Mouse (Mus musculus) adrenal gland, adult 8-10 months (tissue): ENCODE data around the gene Atp7b. TPM values are rescaled to one million over a fixed set of nuclear protein-coding genes. Genes with fewer than 3 reads are reported as not detected.
A peak's percentile ranks its signal among the peaks of the same experiment; 100 is the strongest.

ENCODE experiments used
- DNase-seq: peaks from one replicate; pipeline ENCODE4 v3.0.0; 2022
- total RNA-seq, 4 experiments: library from RNA; stranded (reverse); gene quantifications; 2 replicates each; pipeline ENCODE4 v1.2.4; 2022

The Atp7b gene
- total RNA-seq, 4 experiments from 2014 or later: 0.96 to 3.2 (median 1.6) TPM

DNA sequence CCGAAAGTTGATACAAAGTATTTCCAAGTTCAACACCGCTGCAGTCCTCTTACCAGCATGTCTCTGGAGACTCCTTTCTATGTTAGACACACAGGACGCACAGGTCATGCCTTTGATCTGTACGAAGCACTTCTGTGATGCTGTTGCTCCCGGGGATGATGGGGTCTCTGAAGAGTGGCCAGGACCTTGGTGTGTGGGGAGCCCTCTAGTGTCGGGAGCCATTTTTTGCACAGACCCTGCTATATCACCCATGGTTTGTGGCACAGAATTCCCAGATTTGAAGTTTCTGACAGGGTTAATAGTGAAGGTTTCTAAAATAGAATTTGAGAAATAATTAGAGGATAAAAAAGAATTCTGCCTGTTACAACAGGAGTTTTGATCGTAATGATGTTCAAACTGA, 37.9 kb downstream of the Atp7b start:
- DNase-seq: no peak

DNA sequence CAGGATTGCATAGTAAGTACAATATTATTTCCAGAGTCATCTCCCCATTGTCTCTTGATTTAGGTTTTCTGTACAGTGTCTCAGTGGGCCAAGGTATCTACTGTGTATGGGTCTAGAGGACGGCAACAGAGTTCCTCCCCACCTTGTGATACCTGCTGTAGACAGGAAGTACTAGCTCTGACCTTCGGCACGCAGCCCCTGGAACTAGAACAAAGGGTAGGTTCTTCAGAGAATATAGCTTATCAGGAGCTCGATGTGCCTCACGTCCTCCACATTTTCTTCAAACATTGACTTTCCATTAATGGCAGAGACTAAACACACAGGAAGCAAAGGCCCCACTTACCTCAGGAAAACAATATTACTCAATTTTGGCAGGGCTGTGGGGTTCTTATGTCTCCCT, 40.6 kb downstream of the Atp7b start:
- no peak for DNase-seq

GRCm38 (mm10) chr8:22017731-22018130, 42.4 kb downstream of the Atp7b start:
- DNase-seq: no peak

GRCm38 (mm10) chr8:22013034-22013707, 46.9 kb downstream of the Atp7b start:
- DNase-seq: no peak

GRCm38 (mm10) chr8:22009403-22009802, 50.7 kb downstream of the Atp7b start:
- no peak for DNase-seq

DNA sequence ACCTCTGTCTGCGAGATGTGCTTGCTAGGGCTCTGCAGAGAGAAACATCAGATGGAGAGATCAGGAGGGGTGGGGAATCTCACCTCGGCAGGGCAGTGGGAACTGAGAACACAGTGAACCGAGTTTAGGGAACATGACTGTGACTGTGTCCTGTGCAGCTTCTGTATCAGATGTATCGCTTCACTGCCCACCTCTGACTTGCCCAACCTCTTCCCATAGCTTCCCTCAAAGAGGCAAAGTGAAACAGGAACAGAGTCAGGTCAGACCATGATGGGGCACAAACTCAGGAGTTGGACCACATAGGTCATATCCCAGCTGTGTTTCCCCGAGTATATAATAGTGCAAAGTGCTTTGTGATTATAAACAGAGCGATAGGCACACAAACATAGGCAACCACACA, 53.7 kb downstream of the Atp7b start:
- no peak for DNase-seq

GRCm38 (mm10) chr8:22004750-22005522, 55.2 kb downstream of the Atp7b start:
- DNase-seq: no peak

DNA sequence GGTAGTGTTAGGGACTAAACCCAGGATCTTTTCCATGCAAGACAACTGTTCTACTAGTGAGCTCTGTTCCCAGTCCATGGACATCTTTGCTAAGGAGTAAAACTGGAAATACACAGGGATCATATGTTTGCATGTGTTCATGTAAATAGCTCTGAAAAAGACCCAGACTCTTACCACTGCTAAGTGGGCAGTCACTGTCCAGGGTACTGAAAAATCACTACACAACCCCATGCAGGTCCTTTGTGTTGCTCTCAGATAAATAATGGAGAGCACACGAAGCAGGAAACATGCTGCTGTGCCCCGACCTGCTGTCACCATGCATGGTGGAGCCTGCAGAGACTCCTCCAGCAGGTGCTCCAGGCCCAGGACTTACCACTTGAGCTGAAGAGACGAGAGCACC, 64.9 kb downstream of the Atp7b start:
- no peak for DNase-seq

DNA sequence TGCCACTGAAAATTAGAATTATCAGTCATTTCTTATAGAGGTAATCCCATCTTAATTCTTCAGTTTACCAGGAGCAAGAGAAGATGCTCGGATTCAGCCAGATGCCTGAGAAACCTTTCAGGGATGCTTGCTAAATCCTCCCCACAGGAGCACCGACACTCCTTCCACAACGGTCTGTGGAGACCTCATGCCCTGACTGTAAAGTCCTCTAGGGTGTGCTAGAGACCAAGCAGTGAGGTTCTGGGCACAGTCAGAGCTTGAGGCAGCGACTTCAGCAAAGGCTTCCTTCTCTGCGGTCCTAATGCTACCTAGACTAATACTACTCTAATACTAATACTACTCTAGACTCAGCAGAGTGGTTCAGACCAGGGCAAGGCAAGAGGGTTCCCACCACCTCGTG, 67.9 kb downstream of the Atp7b start:
- peak; percentile 22 for DNase-seq

- no peak for DNase-seq
Measured at GRCm38 (mm10) chr8:21981664-21982337, 78.3 kb downstream of the Atp7b start.

DNA sequence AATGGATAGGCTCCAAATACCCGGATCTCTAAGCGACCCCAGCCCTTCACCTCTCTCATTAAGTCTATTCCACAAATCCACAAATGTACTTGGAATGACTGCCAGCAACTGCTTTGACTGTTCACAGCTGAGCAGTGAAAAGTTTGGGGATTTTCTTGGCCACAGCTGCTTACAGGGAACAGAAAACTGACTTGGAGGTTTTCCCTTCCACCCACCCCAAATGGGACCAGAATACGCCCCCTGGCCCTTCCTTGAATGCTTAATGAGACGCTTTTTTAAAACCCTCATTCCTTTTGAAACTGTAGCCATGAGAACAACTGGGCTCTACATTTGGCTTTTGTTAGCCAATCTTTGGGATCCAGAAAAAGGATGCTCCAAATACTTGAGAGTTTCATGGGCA, 81.9 kb downstream of the Atp7b start:
- DNase-seq: no peak

- no peak for DNase-seq
Measured at GRCm38 (mm10) chr8:21969475-21969874, 90.6 kb downstream of the Atp7b start, which contains the start of gene Ccdc70. Ccdc70 (plus strand) TSS chr8:21969775.

DNA sequence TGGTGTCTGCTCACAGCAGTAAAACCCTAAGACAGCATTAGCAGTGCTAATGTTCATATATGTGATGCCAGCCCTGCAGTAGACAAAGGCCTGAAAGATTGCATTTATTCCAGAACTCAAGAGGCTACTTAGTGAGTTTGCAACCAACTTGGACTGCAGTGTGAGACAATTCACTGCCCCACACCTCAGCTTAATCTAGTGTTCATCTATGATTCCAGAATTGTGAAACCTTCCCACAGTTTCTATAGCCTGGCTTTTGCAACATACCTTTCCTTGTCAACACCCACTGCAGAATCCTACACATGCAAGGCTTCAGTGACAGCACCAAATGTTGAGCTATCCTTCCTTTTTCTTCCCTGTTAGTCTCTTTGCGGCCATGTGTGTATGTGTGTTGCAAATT, 93.5 kb downstream of the Atp7b start:
- DNase-seq: no peak

DNA sequence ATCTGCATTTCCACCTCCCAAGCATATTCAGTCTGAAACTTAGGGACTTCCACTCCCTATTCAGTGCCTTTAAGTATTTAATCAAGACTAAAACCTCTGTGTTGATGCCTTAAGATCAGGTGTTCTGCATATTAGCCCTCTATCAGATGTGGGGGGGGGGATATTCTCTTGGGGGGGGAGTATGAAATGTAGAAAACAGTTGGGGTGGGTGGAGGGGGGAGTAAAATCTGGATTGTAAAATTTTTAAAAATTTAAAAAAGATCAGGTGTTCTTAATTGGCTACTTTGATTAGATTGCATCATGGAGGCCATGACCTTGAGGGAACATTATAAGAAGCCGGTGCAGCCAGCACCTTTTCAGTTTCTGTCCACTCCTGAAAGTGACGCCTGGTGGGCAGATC, 101.7 kb downstream of the Atp7b start, which contains the start of gene Fam90a1a:
Gene Fam90a1a, plus strand, starts transcription at position 301 of the 400 bp plus-strand sequence.
- no peak for DNase-seq

DNA sequence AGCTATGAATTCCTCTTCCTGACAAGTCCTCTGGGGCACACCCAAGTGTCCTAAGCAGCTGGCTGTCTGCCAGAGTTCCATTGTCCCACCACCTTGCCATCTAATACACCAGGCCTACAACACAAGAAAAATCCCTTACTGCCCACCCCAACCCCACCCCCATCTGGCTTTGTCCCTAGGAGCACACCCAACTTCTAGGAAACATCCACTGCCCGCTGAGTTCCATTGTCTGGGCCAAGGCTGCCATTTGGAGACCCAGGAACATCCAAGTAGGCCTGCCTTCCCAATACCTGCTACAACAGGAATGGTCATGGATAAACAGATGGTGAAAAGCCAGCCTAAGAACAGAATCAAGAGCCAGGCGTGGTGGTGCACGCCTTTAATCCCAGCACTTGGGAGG, 103.8 kb downstream of the Atp7b start:
- DNase-seq: no peak

- peak; percentile 18 for DNase-seq
Measured at GRCm38 (mm10) chr8:21955321-21955720, 104.8 kb downstream of the Atp7b start.

DNA sequence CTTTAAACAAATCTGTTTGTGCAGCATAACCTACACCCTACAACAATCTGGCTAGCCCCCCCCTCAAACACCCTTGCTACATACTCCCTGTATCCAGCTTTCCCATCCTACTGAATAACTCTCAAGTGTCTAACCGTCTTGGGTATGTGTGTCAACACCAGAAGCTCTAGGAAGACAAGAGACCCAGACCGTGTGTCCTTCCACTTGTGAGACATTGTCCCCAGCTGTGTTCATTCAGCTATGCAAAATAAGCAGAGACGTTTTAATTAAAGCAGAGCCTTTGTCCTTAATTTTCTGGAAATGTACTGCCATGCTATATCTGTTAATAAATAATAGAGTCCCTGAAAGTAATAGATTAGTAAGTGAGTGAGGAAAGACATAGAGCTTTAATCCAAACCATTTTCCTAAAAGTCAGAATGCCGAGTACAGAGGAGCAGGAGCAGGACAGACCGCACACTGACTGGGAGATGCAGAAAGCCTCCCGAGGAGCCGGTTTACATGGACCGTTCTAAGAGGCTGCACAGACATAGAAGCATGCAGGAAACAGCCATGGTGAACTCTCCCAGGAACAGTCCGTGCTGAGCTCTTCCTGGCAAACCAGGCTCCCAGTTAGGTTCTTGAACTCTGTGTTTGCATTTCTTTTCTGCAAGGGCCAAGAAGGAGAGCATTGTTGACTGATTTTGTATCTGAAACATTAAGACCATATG, 112.6 kb downstream of the Atp7b start:
- DNase-seq: no peak

DNA sequence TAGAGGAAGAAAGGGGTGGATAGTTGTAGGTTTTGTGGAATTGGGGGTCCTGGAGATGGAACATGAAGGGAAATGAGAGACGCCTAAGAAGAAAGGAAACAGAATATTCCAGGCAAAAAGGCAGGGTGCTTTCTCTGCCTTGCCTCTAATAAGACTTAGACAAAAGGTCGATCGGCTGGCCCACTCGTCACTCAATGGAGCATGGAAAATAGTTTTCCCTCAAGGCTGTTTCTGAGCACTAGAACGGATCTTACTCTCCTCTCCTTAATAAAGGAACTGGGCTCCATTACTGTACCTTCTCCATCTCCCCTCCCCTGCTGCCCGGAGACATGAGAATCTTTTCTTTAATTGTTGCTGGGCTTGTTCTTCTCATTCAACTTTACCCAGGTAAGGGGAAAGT, 113.6 kb downstream of the Atp7b start, which contains the start of gene Defb13:
Gene Defb13, plus strand, starts transcription at position 301 of the 400 bp plus-strand sequence.
- DNase-seq: no peak
